ENCODE assay signal across 8 mouse cellular contexts in the genomic region with DNA sequence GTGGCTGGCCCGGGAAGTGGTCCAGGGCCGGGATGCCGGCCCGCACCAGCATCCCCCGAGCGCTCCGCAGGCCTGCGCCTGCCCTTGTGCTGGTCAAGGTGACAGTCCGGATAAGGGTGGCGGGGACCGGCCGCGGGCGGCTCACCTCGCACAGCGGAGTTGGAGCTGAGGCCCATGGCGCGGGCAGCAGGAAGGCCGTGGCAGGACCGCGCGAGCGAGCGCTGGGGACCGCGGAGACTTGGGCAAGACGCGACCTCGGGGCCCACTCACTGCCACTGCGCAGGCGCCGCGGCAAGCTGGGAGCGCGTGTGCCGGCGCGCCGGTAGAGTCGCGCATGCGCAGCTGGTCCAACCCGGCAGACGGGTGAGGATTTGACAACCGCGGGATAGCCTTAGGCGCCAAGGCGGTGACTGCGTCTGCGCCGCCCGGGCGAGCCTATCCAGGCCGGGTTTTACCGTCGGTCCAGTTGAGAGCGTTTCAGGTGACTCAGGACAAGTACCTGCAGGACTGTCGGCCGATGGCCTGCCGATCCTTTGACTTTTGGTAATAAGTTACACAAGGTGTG. TPM values are rescaled to one million over a fixed set of nuclear protein-coding genes. Genes with fewer than 3 reads are reported as not detected.
DNase-seq lines count a peak whose midpoint lies in the region; ATAC-seq and TF ChIP-seq lines count a peak whose summit lies in the region.

Cisd1 (minus strand) TSS at position 376 of the 565 bp plus-strand sequence.

- peak within 1 kb of the TSS; percentile 54; the same call in 1 of the 2 replicates for H3K9ac ChIP-seq in lung, postnatal 0 days (replicated peaks; ENCODE audit: low read depth)

- H3K27me3 ChIP-seq in hindbrain, embryonic 10.5 days (ENCODE audit: insufficient read depth, poor library complexity, severe bottlenecking): no peaks in the 10 kb centered on the region
- no peaks in the 10 kb centered on the region for H3K27me3 ChIP-seq in lung, postnatal 0 days (replicated peaks; ENCODE audit: insufficient read depth, low read length)

- no peak for TF ChIP-seq EP300 in lung, postnatal 0 days (IDR thresholded peaks at IDR 0.05)

- peak; percentile 71 for DNase-seq in MEL-GATA-1-ER (ENCODE audit: extremely low read depth, low read depth)
- peak; percentile 94 for DNase-seq in cerebellum, adult 8-10 months
- DNase-seq in hindbrain, embryonic 10.5 days (ENCODE audit: low spot score): peak; percentile 95
- peak; percentile 95 for DNase-seq in layer of hippocampus, adult 9-11 months
- peak; percentile 97 for DNase-seq in lung, postnatal 0 days (ENCODE audit: low spot score)
- peak; percentile 82 for DNase-seq in ovary, postnatal 14 days (ENCODE audit: low spot score)
- DNase-seq in thymus, postnatal 14 days: peak; percentile 94

- under 1% methylated on average over 60 of the region's 60 CpGs for WGBS in hindbrain, embryonic 10.5 days
- under 1% methylated on average over 59 of the region's 60 CpGs for WGBS in lung, postnatal 0 days

- no peaks in the 10 kb centered on the region for H3K9me3 ChIP-seq in hindbrain, embryonic 10.5 days
- no peaks in the 10 kb centered on the region for H3K9me3 ChIP-seq in lung, postnatal 0 days (ENCODE audit: low read length)

- H3K27ac ChIP-seq in hindbrain, embryonic 10.5 days: peak within 1 kb of the TSS; percentile 95
- H3K27ac ChIP-seq in lung, postnatal 0 days (ENCODE audit: low read length): peak within 1 kb of the TSS; percentile 55

- H3K4me3 ChIP-seq in hindbrain, embryonic 10.5 days: peak within 1 kb of the TSS; percentile 88
- H3K4me3 ChIP-seq in lung, postnatal 0 days (ENCODE audit: low read depth, low read length): peak within 1 kb of the TSS; percentile 74

- ATAC-seq in frontal cortex, adult (ENCODE audit: low TSS enrichment): peak; percentile 69
- peak; percentile 76 for ATAC-seq in lung, postnatal 0 days

- peak within 1 kb of the TSS; percentile 90 for H3K4me2 ChIP-seq in lung, postnatal 0 days (replicated peaks; ENCODE audit: low read depth, low read length)

- H3K36me3 ChIP-seq in hindbrain, embryonic 10.5 days: 0 out of 2 replicates have a peak, but pooled peaks cover 2% of the 10 kb centered on the region
- no peaks in the 10 kb centered on the region for H3K36me3 ChIP-seq in lung, postnatal 0 days (ENCODE audit: insufficient read depth, low read length)

- TF ChIP-seq CTCF in lung, postnatal 0 days (IDR thresholded peaks at IDR 0.05): no peak

- H3K4me1 ChIP-seq in hindbrain, embryonic 10.5 days (replicated peaks): peaks cover 55% of the 10 kb centered on the region
- H3K4me1 ChIP-seq in lung, postnatal 0 days (ENCODE audit: insufficient read depth, low read depth, low read length): peaks cover 16% of the 10 kb centered on the region

RNA-seq across cellular contexts. Expression of gene Cisd1, which starts in this region (rescaled TPM):
- polyA plus RNA-seq in hindbrain, embryonic 10.5 days (2016; fragmentation: Nextera tagmentation; extraction: Ambion mirVana): 148 and 166 TPM in 2 replicates
- 84.4 and 86.3 TPM in 2 replicates for polyA plus RNA-seq in lung, postnatal 0 days (2015; fragmentation: Nextera tagmentation; extraction: Ambion mirVana)

Comparison
In these comparisons a context has a peak if more than half of its experiments do, and no peak if none do; other contexts are left out.
1. Peak in every context shown above with its lines: DNase-seq, ATAC-seq, H3K4me3 ChIP-seq and H3K27ac ChIP-seq.